Mouse (Mus musculus): Measurements from ENCODE around the gene Trim60. TPM values are rescaled to one million over a fixed set of nuclear protein-coding genes. Genes with fewer than 3 reads are reported as not detected.

The Trim60 gene
- polyA plus RNA-seq, 1 experiment from 2014 or later, result not detected

DNA sequence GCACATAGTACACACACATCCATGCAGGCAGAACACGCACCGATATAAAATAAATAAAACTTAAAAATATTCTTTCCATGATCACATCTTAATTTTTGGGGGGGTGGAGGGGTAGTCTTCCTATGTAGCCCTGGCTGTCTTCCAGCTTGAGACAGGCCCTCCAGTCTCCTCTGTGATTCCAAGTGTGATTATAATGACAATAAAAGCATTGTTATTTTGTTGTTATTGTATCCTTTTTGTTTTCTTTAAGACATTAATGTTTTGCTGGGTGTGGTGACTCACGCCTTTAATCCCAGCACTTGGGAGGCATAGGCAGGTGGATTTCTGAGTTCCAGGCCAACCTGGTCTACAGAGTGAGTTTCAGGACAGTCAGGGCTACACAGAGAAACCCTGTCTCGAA lies 29.4 kb upstream of the Trim60 start:
- Histone ChIP-seq H3K4me2 (replicated peaks; ENCODE audit: low read depth, low read length) (no peak overlapping the region), H3K27ac (ENCODE audit: low read length) (no peak overlapping the region), H3K9me3 (ENCODE audit: control insufficient read depth, low read depth, low read length) (no peaks in the 10 kb centered on the region), H3K4me1 (ENCODE audit: control insufficient read depth, insufficient read depth, low read length) (no peaks in the 10 kb centered on the region), H3K27me3 (ENCODE audit: control insufficient read depth, insufficient read depth, low read length) (no peaks in the 10 kb centered on the region), H3K36me3 (ENCODE audit: control insufficient read depth, insufficient read depth, low read length) (no peaks in the 10 kb centered on the region), H3K4me3 (ENCODE audit: low read depth, low read length) (no peak overlapping the region), H3K9ac (replicated peaks; ENCODE audit: low read depth, low read length) (no peak overlapping the region)
- WGBS, result 88% methylated on average over 4 of the region's 4 CpGs
- no peak for ATAC-seq (ENCODE audit: insufficient number of reproducible peaks, insufficient read depth, low FRiP score, low read depth)

DNA sequence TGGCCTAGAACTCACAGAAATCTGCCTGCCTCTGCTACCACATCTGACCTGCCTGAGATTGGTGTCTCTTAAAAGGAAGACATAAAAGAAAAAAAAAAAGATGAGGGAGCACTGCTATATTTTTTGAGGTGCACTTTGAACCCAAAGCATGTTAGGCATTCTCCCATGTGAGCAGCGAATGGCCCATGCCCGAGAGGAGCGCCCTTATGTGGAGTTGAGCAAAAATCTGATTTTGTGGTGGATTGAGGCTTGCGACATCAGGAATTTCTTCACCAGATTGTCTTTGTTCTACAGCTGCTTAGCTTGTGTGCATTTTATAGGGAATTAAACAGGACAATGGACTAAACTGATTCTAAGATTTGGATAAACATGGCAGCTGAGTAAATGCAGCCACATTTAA lies 28.8 kb upstream of the Trim60 start:
- Histone ChIP-seq H3K9ac (replicated peaks; ENCODE audit: low read depth, low read length) (no peak overlapping the region), H3K27ac (ENCODE audit: low read length) (no peak overlapping the region), H3K27me3 (ENCODE audit: control insufficient read depth, insufficient read depth, low read length) (no peaks in the 10 kb centered on the region), H3K9me3 (ENCODE audit: control insufficient read depth, low read depth, low read length) (no peaks in the 10 kb centered on the region), H3K4me3 (ENCODE audit: low read depth, low read length) (no peak overlapping the region), H3K36me3 (ENCODE audit: control insufficient read depth, insufficient read depth, low read length) (no peaks in the 10 kb centered on the region), H3K4me1 (ENCODE audit: control insufficient read depth, insufficient read depth, low read length) (no peaks in the 10 kb centered on the region), H3K4me2 (replicated peaks; ENCODE audit: low read depth, low read length) (no peak overlapping the region)
- no peak for ATAC-seq (ENCODE audit: insufficient number of reproducible peaks, insufficient read depth, low FRiP score, low read depth)
- WGBS, result 89% methylated on average over 4 of the region's 4 CpGs

DNA sequence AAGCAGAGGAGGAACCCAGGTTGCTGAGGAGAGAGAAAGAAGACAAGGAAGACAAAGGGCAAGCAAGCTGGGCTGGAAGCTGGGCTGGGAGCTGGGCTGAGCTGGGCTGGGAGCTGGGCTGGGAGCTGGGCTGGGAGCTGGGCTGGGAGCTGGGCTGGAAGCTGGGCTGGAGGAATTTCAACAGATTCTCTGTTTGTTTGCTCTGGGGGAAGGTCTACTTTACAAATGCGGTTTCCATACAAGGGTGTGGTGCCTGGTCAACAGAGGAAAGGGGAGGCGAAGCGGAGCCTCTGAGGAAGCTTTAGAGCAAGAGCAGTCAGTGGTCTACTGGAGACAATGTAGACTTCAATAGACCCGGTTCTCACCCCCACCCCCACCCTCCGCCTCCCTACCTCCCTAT lies 28.2 kb upstream of the Trim60 start:
- Histone ChIP-seq H3K36me3 (ENCODE audit: control insufficient read depth, insufficient read depth, low read length) (no peaks in the 10 kb centered on the region), H3K9ac (replicated peaks; ENCODE audit: low read depth, low read length) (no peak overlapping the region), H3K27ac (ENCODE audit: low read length) (peak overlapping the region; percentile 45; the same call in 1 of the 2 replicates), H3K4me3 (ENCODE audit: low read depth, low read length) (no peak overlapping the region), H3K9me3 (ENCODE audit: control insufficient read depth, low read depth, low read length) (no peaks in the 10 kb centered on the region), H3K4me1 (ENCODE audit: control insufficient read depth, insufficient read depth, low read length) (no peaks in the 10 kb centered on the region), H3K4me2 (replicated peaks; ENCODE audit: low read depth, low read length) (no peak overlapping the region), H3K27me3 (ENCODE audit: control insufficient read depth, insufficient read depth, low read length) (no peaks in the 10 kb centered on the region)
- 42% methylated on average over 5 of the region's 5 CpGs for WGBS
- peak; percentile 87 for ATAC-seq (ENCODE audit: insufficient number of reproducible peaks, insufficient read depth, low FRiP score, low read depth)

DNA sequence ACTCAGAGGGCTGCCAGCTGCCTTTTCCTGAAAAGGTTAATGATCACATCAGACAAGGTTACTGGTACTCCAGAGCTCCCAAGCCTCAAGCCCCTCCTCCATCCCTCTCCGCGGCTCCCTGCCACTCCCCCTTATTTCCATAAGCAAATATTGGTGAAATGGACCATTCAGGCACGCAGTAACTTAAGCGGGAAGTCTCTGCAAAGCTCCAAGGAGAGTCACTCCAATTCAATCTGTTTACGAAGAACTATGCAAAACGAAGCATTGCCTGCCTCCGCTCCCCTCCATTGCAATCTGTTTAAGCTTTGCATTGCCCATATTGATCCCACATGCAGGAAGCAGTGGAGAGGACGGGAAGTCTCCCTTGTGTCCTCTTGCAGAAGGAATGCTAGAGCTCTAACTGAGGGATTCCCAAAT lies 18.7 kb upstream of the Trim60 start, which contains the start of gene Apela:
TSS of gene Apela (minus strand) at position 220 of the 417 bp plus-strand sequence.
- no peak within 1 kb of the TSS for H3K27ac ChIP-seq (ENCODE audit: low read length)
- H3K9me3 ChIP-seq (ENCODE audit: control insufficient read depth, low read depth, low read length), result no peaks in the 10 kb centered on the region
- peaks cover 16% of the 10 kb centered on the region for H3K4me1 ChIP-seq (ENCODE audit: control insufficient read depth, insufficient read depth, low read length)
- no peaks in the 10 kb centered on the region for H3K27me3 ChIP-seq (ENCODE audit: control insufficient read depth, insufficient read depth, low read length)
- H3K4me3 ChIP-seq (ENCODE audit: low read depth, low read length), result peak within 1 kb of the TSS; percentile 16
- peak; percentile 87 for ATAC-seq (ENCODE audit: insufficient number of reproducible peaks, insufficient read depth, low FRiP score, low read depth)
- H3K4me2 ChIP-seq (replicated peaks; ENCODE audit: low read depth, low read length), result peak within 1 kb of the TSS; percentile 47
- WGBS, result 0% methylated on average over 8 of the region's 8 CpGs
- H3K9ac ChIP-seq (replicated peaks; ENCODE audit: low read depth, low read length), result no peak within 1 kb of the TSS
- H3K36me3 ChIP-seq (ENCODE audit: control insufficient read depth, insufficient read depth, low read length), result no peaks in the 10 kb centered on the region

DNA sequence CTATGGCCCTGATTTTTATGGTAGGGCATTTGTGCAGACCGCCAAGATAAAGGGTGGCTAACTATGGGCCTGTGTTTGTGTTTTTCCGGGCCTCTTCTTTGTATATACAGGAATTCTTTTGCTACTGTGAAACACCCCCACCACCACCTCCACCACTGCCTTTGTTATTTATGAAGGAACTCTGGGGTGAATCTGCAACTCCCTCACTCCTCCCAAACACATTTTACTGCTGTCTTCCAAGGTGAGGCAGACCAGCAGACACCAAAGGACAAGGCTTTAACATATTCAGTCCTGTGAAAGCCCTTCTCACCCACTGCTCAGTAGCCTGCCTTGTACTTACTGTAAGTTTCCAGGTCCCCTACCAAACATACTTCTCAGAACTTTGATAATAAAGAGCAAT lies 15.8 kb upstream of the Trim60 start:
- ATAC-seq (ENCODE audit: insufficient number of reproducible peaks, insufficient read depth, low FRiP score, low read depth), result no peak
- no peak overlapping the region for H3K9ac ChIP-seq (replicated peaks; ENCODE audit: low read depth, low read length)
- no peak overlapping the region for H3K4me3 ChIP-seq (ENCODE audit: low read depth, low read length)
- 26% methylated on average over 2 of the region's 2 CpGs for WGBS
- no peaks in the 10 kb centered on the region for H3K9me3 ChIP-seq (ENCODE audit: control insufficient read depth, low read depth, low read length)
- H3K36me3 ChIP-seq (ENCODE audit: control insufficient read depth, insufficient read depth, low read length), result no peaks in the 10 kb centered on the region
- H3K27ac ChIP-seq (ENCODE audit: low read length), result no peak overlapping the region; the same call in 1 of the 2 replicates
- H3K4me2 ChIP-seq (replicated peaks; ENCODE audit: low read depth, low read length), result no peak overlapping the region
- peaks cover 16% of the 10 kb centered on the region for H3K4me1 ChIP-seq (ENCODE audit: control insufficient read depth, insufficient read depth, low read length)
- H3K27me3 ChIP-seq (ENCODE audit: control insufficient read depth, insufficient read depth, low read length), result no peaks in the 10 kb centered on the region

DNA sequence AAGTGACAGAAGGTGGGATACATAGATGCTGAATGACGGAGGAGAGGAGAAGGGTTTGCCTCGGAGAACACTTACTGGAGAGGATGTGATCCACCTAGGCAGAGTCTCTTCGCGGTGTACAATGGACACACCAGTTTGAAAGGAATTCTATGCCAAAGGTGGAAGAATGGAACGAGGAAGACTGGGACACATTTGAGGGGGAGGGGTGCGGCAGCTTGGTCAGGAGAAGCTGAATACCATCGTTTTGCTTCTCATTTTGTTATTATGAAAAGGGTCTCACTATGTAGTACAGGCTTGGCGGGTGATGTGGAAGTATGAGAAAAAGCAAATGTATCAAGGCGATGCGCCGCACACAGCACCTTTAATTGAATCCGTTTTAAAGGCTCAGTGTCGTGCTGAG lies 14.7 kb upstream of the Trim60 start:
- ATAC-seq (ENCODE audit: insufficient number of reproducible peaks, insufficient read depth, low FRiP score, low read depth), result no peak
- no peak overlapping the region for H3K9ac ChIP-seq (replicated peaks; ENCODE audit: low read depth, low read length)
- H3K36me3 ChIP-seq (ENCODE audit: control insufficient read depth, insufficient read depth, low read length), result no peaks in the 10 kb centered on the region
- H3K4me3 ChIP-seq (ENCODE audit: low read depth, low read length), result no peak overlapping the region
- H3K4me1 ChIP-seq (ENCODE audit: control insufficient read depth, insufficient read depth, low read length), result peaks cover 16% of the 10 kb centered on the region
- no peaks in the 10 kb centered on the region for H3K27me3 ChIP-seq (ENCODE audit: control insufficient read depth, insufficient read depth, low read length)
- no peaks in the 10 kb centered on the region for H3K9me3 ChIP-seq (ENCODE audit: control insufficient read depth, low read depth, low read length)
- H3K27ac ChIP-seq (ENCODE audit: low read length), result no peak overlapping the region
- no peak overlapping the region for H3K4me2 ChIP-seq (replicated peaks; ENCODE audit: low read depth, low read length)
- 63% methylated on average over 13 of the region's 13 CpGs for WGBS

DNA sequence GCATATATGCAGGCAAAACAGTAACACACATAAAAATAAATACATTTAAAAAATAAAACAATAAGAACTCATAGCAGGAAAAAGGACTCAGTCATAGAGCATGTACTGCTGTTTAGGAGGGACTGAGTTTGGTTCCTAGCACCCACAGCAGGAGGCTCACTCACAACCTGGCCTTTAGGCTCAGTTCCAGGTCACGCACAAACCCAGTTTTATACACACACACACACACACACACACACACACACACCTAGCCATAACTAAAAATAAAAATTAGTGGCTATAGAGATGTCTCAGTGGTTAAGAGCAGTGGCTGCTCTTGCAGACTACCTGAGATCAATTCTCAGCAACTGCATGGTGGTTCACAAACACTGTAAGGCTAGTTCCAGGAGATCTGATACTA lies 13.7 kb upstream of the Trim60 start:
- Histone ChIP-seq H3K9me3 (ENCODE audit: control insufficient read depth, low read depth, low read length) (no peaks in the 10 kb centered on the region), H3K9ac (replicated peaks; ENCODE audit: low read depth, low read length) (no peak overlapping the region), H3K4me2 (replicated peaks; ENCODE audit: low read depth, low read length) (no peak overlapping the region), H3K36me3 (ENCODE audit: control insufficient read depth, insufficient read depth, low read length) (no peaks in the 10 kb centered on the region), H3K4me1 (ENCODE audit: control insufficient read depth, insufficient read depth, low read length) (peaks cover 11% of the 10 kb centered on the region; the same call in 1 of the 2 replicates), H3K4me3 (ENCODE audit: low read depth, low read length) (no peak overlapping the region), H3K27me3 (ENCODE audit: control insufficient read depth, insufficient read depth, low read length) (no peaks in the 10 kb centered on the region), H3K27ac (ENCODE audit: low read length) (no peak overlapping the region)
- ATAC-seq (ENCODE audit: insufficient number of reproducible peaks, insufficient read depth, low FRiP score, low read depth), result no peak
- WGBS, result 100% methylated on average over 1 of the region's 1 CpGs

DNA sequence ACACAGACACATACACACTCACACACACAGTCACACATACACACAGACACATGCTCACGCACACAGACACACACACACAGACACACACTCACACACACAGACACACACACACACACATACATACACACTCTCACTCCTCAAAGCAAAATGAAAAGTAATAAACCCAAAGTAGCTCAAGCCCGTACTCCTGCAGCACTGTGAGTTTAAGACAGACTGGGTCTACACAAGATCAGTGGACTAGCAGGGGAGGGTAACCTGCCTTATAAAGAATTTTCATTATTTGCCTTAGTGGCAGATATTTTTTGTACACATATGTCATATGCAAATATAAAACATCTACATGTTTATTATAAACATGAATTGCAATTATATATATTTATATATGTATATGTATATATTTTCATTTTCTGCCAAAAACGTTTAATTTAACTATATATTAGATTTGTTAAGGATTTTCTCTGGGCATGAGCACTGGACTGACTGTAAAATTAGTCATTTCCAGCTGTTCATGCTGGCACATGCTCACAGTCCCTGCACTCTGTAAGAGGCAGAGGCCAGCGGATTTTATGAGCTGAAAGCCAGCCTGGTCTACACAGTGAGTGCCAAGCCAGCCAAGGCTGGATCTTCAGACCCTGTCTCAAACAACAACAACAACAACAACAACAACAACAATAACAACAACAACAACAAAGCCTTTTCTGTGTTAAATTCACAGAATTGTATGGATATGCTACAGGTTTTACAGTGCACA lies 12.5 kb upstream of the Trim60 start:
- Histone ChIP-seq H3K9me3 (ENCODE audit: control insufficient read depth, low read depth, low read length) (no peaks in the 10 kb centered on the region), H3K4me2 (replicated peaks; ENCODE audit: low read depth, low read length) (no peak overlapping the region), H3K9ac (replicated peaks; ENCODE audit: low read depth, low read length) (no peak overlapping the region), H3K4me1 (ENCODE audit: control insufficient read depth, insufficient read depth, low read length) (peaks cover 11% of the 10 kb centered on the region; the same call in 1 of the 2 replicates), H3K36me3 (ENCODE audit: control insufficient read depth, insufficient read depth, low read length) (no peaks in the 10 kb centered on the region), H3K27ac (ENCODE audit: low read length) (no peak overlapping the region), H3K4me3 (ENCODE audit: low read depth, low read length) (no peak overlapping the region), H3K27me3 (ENCODE audit: control insufficient read depth, insufficient read depth, low read length) (no peaks in the 10 kb centered on the region)
- WGBS, result 68% methylated on average over 4 of the region's 4 CpGs
- ATAC-seq (ENCODE audit: insufficient number of reproducible peaks, insufficient read depth, low FRiP score, low read depth), result no peak

DNA sequence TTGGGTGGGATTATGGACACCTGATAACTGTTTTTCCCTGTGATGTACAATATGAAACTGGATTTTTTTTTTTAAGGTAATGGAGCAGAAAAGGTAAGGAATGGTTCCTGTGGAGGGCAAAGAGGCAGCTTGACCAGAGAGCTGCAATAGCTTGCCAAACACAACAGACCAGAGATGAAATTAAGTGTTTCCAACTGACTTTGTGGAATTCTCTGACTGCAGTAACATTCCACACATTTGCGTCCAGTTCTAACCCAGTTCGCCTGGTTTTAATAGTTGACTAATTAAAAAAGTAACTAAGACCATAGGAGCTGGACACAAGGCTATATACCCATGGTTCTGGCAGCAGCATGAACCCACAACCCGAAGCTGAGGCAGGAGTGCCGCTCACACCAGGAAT lies 11.4 kb upstream of the Trim60 start:
- H3K27me3 ChIP-seq (ENCODE audit: control insufficient read depth, insufficient read depth, low read length), result no peaks in the 10 kb centered on the region
- H3K9ac ChIP-seq (replicated peaks; ENCODE audit: low read depth, low read length), result no peak overlapping the region
- no peak overlapping the region for H3K4me2 ChIP-seq (replicated peaks; ENCODE audit: low read depth, low read length)
- no peaks in the 10 kb centered on the region for H3K36me3 ChIP-seq (ENCODE audit: control insufficient read depth, insufficient read depth, low read length)
- H3K4me3 ChIP-seq (ENCODE audit: low read depth, low read length), result no peak overlapping the region
- H3K27ac ChIP-seq (ENCODE audit: low read length), result no peak overlapping the region
- H3K4me1 ChIP-seq (ENCODE audit: control insufficient read depth, insufficient read depth, low read length), result peaks cover 11% of the 10 kb centered on the region; the same call in 1 of the 2 replicates
- WGBS, result 81% methylated on average over 4 of the region's 4 CpGs
- no peaks in the 10 kb centered on the region for H3K9me3 ChIP-seq (ENCODE audit: control insufficient read depth, low read depth, low read length)
- ATAC-seq (ENCODE audit: insufficient number of reproducible peaks, insufficient read depth, low FRiP score, low read depth), result no peak
